Mouse (Mus musculus) frontal cortex, postnatal 36 days (tissue): Measurements from ENCODE around the gene Cry1.

Source experiments
- DNase-seq, 2 experiments: peaks; one replicate each; pipeline ENCODE4 v3.0.0; 2022; ENCODE audit warnings: low spot score in 2 of 2

The Cry1 gene

DNA sequence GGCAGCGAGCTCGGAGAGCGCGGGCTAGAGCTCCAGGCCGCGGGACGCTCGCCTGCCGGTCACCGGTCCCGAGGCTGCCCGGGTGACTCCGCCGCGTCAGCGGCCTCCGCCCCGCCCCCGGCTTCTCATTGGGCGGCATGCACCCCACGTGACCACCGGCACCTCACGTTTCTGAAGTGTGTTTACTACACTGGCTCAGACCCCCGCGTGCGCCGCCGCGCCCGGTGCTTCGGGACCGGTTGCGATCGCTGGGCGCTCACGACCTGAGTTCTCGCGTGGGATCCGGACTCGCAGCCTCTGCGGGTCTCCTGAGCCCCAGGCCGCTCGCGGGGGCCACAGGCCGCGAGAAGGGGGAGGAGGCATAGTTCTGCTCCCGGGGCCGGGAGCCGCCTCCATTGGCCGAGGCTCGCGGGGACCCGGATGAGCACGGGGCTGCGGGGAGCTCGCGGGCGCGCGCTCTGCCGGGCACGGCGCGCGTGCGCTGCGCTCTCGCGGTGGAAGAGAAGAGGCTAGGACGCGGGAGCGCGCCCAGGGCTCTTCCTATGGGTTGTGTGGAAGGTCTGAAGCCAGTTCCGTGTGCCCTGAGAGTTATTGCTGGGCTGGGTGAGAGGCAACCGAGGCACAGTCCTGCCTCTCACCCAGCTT, at the start of gene Cry1:
Gene Cry1 (minus strand): TSS at position 101 of the 645 bp plus-strand sequence.
- DNase-seq: peak; percentile 98 to 99

DNA sequence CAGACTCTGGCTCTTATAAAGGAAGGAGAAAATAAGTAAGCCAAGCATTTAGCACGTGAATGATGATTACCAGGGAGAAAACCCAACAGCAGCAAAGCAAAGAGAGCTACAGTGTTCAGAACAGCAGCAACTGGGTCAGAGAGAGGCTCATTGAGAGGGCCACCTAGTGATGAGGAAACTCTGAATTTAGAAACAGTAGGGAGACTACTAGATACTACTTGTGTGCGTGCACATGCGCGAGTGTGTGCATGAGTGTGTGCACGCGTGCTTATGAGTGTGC, 36.8 kb upstream of the Cry1 start:
- DNase-seq: peak; percentile 14 to 42

DNA sequence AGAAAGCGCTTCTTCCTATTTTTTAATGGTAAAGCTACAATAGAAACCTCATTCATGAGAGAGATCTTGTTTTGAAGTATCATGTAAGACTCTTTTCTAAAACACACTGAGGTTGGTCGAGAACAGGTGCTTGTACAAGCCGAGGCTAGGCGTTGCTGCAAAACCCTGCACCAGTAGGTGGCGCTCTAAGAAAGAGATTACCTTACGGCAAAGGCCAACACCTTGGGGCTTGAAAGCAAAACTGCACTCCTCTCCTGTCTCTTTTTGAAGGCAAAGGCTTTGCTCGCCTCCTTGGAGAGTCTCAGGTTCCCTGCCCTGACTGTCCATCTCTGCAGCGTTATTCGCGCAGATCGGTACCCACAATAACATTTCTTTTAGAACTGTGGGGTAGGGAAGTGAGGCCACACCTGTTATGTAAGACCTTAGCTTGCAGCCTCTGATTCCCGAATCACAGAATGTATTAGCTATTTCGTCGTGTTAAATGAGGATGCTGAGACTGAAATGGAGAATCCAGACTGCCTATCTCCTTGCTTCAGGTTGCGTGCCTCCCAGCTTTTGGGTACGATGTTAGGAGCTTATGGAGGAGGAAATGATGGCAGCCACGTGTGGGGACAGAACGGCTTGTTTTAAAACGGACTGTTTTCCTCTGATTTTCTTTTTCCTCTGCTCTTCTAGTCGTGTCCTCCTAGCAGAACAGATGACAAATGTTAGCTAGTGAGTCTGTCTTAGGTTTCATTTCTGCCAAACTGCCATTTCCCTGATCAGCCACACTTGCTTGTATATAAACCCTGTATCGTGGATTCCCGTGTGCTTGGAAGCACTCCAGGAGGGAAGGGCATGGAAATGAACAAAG, 36.3 kb upstream of the Cry1 start:
- DNase-seq: peak; percentile 93 to 95

DNA sequence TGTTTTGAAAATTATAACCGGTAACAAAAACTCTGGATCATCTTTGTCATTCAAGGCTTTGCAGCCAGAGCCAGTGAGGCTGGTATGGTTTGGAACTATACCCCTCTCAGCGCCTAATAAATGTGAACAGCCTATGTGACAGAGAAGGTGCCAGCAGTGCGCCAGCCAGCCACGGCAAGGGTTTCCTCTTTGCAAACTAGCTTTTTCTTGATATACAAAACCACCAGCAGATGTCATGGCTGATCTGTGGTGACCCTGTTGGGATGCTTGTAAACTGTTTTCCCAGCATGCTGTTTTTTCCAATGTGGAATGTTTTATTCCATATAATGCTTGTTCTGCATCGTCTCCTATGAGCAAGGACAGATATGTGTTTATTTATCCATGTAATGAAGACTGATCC, 30.0 kb upstream of the Cry1 start:
- peak; percentile 6 to 25 for DNase-seq

DNA sequence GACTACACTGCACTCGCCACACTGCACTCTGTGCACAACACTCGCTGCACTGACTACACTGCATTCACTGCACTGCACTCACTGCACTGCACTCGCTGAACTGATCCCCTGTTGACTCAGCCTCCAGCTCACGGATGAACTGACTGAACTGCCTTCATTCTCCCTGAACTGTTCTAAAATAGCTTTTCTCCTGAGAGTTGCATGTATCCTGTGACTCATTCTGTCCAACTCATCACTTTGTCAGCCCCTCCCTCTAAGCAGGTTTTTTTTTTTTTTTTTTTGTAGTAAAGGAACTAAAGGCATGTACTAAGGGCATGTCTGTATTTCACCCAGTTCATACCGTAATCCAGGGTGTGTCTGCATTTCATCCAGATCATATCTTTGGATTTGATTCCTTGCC, 26.8 kb upstream of the Cry1 start:
- DNase-seq: no peak

DNA sequence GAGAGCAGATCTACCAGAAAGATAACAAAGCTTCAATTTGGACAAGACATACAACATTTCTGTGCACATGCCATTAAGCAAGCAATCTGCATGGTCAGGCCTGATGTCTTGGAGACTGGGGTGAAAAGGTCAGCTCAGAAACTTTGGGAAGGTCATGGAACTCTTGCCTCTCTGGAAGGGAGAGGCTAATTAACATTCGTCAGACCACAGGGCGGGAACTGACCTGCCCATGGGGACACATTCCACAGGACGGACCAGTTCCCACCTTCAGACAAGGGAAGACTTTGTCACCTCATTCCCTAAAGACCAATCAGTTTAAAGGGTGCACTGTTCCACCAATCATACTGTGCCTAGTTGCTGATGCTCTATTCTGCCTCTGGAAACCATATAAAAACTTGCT, 25.3 kb upstream of the Cry1 start:
- no peak for DNase-seq

DNA sequence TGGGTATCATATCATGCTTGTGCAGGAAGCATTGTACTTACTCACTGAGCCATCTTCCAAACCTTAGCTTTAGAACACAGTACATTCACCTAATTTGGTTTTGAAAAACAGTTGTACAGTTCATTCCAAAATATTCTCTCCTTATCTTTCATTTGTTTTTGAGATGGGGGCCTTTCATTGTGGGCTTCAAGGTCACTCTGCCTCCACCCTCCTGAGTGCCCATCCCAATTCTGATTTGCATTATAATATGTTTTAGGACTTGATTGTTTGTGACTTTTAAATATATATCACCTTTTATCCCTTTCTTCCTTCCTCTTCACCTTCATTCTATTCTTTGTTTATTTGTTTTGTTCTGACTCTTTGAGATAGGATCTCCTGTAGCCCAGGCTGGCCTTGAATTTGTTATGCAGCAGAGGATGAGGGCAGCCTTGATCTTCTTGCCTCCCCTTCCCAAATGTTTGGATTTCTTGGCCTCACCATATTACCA, 24.3 kb upstream of the Cry1 start:
- DNase-seq: no peak

DNA sequence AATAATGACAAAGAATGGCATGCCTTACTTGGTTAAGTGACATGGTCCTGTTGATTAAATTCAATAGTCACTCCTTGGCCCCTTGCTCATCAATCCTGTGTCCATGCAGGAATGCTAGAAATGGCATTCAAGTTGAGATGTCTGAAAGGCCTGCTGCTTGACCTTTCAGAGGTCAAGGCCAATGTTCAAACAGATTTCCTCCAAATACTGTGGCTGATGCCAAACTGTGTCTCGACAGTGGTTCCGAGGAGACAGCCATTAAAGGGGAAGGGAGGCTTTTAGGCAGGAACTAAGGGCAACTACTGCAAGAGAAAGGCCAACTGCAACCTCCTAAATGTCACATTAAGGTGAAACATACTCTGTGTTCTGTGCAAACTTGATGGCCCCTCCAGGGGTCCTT, 20.5 kb upstream of the Cry1 start:
- no peak for DNase-seq

DNA sequence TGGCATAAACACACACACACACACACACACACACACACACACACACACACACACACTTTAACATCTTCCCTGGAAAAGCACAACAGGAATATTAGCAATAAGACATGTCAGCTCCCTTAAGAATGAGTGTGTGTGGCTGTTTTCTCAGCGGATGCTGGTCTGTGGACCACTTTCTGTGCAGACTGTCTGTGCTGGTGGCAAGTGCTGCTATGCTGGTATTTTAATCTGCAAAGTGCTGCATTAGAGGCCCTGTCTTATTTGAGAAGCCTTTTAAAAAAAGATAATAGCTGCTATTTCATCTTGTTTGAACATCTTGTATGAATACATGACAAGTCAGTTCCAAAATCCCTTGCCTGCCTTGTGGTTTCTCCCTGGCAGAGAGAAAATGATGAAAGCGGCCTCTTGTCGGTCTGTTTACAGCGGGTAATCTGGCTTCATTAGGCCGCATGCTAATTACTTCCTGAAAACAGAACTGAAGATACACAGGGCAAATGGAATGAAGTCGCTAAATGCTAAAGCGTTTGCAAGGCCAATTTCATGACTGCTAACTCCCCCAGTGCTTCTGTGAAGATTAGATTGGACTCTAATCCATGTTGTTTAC, 19.5 kb upstream of the Cry1 start:
- DNase-seq: peak in 1 of 2 experiments; percentile 3

DNA sequence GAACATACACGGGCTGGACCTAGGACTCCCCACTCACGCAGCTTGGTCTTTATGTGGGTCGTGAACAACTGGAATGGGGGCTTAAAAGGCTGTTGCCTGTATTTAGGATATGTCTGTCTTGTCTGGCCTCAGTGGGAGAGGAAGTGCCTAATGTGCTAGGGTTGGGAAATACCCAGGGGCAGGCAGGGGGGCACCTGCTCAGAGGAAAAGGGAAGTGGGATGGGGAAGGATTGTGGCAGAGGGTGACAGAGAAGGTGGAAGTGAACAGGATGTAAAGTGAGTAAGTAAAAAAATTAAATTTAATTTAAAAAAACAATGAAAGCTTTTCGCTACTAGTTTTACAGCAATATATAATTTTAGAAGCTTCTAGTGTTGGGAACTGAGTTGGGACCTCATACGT, 9.7 kb upstream of the Cry1 start:
- no peak for DNase-seq

DNA sequence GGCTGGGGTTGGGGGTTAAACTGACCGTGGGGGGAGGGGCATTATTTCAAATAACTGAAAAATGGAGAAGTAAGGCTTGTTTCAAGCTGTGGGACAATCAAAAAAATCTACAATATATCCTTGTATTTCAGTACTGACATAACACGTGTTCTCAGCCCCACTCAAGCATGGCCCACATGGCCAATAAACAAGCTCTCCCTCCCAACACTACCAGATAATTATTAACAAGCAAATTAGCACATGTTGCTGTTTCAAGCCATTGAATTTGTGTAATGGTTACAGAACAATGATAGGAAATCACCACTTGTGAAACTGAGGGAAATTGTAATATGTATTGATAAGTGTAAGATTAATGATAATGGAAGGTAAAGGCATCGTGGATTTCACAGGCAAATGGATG, 8.5 kb upstream of the Cry1 start:
- DNase-seq: no peak

DNA sequence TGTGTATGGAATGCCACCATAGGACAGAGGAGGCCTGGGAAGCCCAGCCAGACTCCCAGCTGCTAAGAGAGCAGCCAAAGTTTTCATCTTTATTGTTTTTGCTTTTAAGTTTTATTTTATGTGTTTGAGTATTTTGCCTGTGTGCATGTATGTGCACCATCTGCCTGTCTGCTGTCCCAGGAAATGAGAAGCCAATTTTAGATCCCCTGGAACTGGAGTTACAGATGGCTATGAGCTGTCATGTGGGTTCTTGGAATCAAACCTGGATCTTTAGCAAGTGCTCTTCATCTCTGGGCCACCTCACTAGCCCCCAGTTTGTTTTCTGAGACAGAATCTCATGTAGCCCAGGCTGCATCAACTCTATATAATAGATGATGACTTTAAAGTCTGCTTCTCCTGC, 5.8 kb upstream of the Cry1 start:
- DNase-seq: no peak

DNA sequence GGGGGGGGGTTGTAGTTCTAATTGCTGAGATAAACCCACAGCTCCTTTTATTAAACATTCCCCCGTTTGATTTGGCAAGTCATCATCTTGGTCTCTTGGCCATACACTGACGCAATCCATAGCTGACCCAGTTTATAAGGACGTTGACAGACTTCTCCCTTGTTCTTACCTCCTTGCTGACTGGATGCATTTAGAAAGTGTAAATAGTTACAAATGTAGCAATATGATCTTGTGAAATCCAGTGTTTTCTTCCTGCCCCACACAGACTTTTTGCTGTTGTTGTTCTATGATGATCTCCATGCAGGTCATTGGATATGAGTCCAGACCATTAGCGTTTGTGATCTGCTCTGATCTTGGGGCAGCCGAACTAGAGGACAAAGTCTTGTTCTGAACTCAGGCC, 5.1 kb upstream of the Cry1 start:
- no peak for DNase-seq

DNA sequence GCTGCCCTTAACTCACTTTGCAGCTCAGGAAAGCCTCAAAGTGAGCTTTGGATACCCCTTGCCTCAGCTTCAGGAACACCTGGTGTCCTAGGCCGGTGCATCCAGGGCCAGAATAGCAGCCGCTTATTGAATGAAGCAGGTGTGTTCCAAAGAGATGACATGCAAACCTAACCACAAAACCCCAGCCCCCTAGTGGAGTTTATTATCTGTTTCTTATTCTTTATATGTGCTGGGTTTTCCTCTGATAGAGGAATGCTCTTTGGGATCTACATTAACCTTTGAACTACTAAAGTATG, 1.6 kb upstream of the Cry1 start:
- DNase-seq: no peak

DNA sequence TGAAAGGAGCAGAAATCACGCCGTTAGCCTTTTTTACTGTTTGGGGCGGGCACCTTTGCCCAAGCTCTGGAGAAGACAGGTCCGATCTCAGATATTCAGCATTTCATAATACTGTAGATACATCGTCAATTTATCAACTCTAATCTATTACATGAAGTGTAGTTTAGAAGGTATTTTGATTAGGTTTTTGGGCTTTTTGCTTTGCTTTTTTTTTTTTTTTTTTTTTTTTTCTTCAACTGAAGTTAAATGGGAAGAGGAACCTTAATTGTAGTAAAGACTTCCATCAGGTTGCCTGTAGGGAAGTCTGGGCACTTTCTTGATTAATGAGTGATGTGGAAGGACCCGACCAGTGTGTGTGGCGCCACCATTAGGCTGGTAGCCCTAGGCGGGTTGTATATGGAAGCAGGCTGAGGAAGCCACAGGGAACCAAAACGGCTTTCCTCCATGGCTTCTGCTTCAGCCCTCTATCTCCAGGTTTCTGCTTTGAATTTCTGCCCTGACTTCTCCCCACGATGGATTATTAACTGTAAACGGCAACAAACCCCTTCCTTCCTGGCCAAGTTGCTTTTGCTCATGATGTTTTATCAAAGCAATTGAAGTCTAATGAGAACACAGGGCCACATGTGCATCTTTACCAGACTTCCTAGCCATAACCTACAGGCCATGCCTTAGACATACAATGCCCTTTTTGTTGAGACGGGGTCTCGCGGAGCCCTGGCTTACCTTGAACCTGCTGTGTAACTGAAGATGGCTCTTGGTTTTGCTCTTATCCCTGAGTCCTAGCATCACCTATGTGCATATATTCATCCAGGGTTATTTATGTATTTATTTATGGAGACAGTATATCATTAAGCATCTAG, 1.0 kb upstream of the Cry1 start:
- no peak for DNase-seq

DNA sequence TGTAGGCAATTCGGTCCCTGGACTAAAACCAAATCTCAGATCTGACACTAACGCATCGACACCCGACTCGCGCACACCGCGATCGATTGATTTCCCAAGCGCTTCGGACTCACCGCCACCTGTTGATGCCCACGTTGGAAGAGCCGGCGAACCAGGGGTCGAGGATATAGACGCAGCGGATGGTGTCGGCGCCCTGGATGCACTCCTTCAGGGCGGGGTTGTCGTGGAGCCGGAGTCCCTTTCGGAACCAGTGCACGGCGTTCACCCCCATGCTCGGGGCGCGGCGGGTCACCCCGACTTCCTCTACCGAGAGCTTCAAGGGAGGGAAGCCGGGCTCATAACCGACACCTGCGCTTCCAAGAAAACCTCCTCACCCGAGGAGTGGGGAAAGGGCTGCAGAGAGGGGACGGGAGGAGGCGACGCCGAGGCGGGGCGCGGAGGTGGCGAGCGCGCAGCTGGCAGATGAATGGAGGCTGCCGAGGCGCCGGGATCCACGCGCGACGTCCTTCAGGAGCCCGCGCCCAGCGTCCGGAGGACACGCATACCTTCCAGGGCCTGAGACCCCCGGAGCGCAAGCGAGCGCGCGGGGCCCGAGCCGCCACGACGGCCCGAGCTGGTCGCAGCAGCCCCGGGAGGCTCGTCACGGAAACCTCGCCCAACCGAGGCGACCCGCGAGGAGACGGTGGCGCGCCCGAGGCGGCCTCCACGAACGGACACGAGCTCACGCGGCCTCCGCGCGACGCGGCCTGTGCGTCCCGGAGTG, 482 bp downstream of the Cry1 start:
- DNase-seq: peak; percentile 34 to 35

DNA sequence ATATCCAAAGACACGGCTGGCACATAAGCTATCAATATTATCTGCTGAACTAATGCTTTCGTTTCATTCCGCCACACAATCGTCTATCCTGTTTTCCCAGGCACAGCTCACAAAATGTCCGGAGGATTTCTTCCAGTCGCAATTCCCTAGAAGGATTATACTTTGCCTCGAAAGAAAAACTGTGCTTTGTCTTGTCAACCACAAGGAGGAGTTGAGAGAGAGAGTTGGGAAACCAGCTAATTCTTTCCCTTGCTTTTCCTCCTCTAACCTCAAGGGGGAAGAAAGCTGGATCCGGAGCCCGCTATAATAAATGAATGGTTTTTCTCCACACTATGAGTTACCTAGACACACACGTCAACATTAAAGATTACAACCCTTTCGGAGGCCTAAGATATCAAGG, 1.2 kb downstream of the Cry1 start:
- DNase-seq: peak; percentile 51 to 54

DNA sequence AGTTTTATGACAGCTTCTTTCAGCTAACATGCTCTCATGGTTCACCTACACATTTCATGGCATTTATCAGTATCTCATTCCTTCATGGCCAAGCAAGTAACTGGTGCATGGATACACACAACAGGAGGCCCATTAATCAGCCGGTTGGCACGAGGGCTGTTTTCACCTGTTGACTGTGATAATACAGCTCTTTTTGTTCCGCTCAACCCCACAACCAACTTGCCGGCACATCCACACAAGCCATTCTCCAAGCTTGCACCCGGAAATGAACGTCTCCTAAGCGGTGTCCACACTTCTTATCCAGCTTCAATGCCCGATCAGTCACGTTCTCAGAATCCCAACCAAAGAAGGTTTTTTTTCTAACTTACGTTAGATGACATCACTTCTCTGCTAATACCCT, 2.1 kb downstream of the Cry1 start:
- DNase-seq: no peak

DNA sequence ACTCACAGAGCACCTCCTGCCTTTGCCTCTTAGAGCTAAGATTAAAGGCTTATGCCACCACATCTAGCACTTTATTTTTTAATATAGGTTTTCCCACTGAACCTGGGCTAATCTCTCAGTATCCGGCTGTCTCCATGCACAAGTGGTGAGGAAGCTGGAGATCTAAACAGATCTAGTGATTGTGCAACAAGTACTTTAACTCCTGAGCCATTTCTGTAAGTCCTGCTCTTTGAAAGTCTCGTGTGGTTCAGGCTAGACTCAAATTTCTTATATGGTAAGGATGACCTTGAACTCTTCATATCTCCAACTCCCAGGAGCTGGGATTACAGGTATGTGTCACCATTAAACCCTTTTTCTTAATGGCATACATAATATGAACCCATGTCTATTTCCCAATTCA, 8.2 kb downstream of the Cry1 start:
- no peak for DNase-seq

DNA sequence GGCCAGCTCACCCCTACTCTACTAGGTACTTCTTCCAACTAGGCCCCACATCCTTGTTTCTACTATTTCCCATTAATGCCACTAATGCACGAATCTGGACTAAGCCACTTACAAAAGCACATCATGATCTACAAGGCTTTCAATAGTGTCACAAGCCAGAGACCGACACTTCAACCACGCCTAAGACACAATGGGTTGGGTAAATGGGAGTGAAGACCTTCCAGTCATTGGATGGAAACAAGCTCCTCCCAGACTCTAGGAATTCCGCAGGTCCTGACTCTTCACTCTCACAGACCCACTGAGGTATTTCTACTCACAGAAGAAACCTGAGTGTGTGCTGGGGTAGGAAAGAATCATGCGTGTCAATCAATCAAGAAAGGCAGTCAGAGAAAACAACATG, 19.6 kb downstream of the Cry1 start:
- DNase-seq: no peak

DNA sequence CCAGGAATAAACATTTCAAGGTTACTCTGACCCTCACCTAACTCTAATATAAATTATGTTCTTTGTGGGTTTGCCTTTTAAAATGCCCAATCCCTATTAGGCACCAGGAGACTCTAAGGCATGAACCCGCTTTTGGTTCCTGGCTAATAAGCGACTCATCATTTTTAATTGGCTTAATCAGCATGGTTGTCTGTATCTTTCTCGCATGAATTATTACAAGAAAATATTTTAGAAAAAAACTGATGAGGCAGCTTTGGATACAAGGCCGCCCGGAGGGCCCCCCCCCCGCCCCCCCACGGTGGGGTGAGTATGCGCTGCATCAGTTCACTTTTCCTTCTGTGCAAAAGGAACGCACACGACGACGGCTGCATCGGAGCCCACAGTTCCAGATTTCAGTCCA, 20.1 kb downstream of the Cry1 start:
- no peak for DNase-seq
